In the genomic region with DNA sequence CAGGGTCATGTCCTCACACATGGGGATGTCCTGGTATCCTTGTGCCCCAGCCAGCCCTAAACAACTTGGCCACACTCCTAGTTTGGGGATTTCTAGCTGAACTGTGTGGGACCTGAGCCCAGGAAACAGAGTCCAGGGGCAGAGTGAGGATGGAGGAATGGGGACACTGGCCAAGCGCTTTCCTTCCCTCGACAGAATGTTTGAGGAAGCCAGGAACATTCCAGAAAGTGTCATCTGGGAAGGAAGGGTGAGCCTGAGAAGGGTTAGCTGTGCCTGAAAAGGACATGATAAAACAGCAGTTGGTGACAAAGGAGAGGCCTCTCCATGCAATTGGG, we compare ENCODE assay signal across 15 mouse cellular contexts. TPM values are rescaled to one million over a fixed set of nuclear protein-coding genes. Genes with fewer than 3 reads are reported as not detected.
DNase-seq lines count a peak whose midpoint lies in the region; ATAC-seq lines count a peak whose summit lies in the region.
"Had no signal": no experiment of that assay in that cellular context is flagged by ENCODE, and none has a peak within 500 bp of the region (broad histone marks: within the 10 kb centered on the region; RNA-seq: fewer than 3 reads in every experiment).

No protein-coding gene starts in this region.

- 0 out of 2 replicates have a peak, but pooled peaks cover 18% of the 10 kb centered on the region for H3K4me1 ChIP-seq in kidney, embryonic 15.5 days
- H3K4me1 ChIP-seq in brown adipose tissue, adult 24 weeks (ENCODE audit: control insufficient read depth, insufficient read depth, insufficient read length, low read length) = peaks cover 54% of the 10 kb centered on the region
- H3K4me1 ChIP-seq in heart, embryonic 13.5 days = peaks cover 58% of the 10 kb centered on the region

- H3K4me3 ChIP-seq in kidney, embryonic 15.5 days (replicated peaks) = no peak overlapping the region
- H3K4me3 ChIP-seq in brown adipose tissue, adult 24 weeks (ENCODE audit: insufficient read depth, low read depth, low read length) = no peak overlapping the region
- no peak overlapping the region for H3K4me3 ChIP-seq in heart, embryonic 13.5 days
- H3K4me3 ChIP-seq: embryonic facial prominence, embryonic 15.5 days; megakaryocyte, embryonic 14.5 days; neural tube, embryonic 13.5 days had no signal

- H3K36me3 ChIP-seq in kidney, embryonic 15.5 days = peaks cover 12% of the 10 kb centered on the region
- peaks cover 26% of the 10 kb centered on the region for H3K36me3 ChIP-seq in heart, embryonic 13.5 days
- H3K36me3 ChIP-seq: embryonic facial prominence, embryonic 15.5 days; neural tube, embryonic 13.5 days had no signal

- ATAC-seq in kidney, embryonic 15.5 days (replicated peaks; ENCODE audit: low FRiP score) = no peak
- ATAC-seq in heart, embryonic 13.5 days (ENCODE audit: extremely low read depth, insufficient number of reproducible peaks, low FRiP score, low TSS enrichment) = no peak
- ATAC-seq in activated CD4-positive, CD25-positive, alpha-beta regulatory T cell, adult 4 months = no peak
- ATAC-seq: forebrain, embryonic 14.5 days had no signal

- no peak overlapping the region for H3K9ac ChIP-seq in kidney, embryonic 15.5 days
- H3K9ac ChIP-seq in heart, embryonic 13.5 days = no peak overlapping the region
- H3K9ac ChIP-seq: embryonic facial prominence, embryonic 15.5 days; hindbrain, embryonic 14.5 days; neural tube, embryonic 13.5 days had no signal

- DNase-seq in kidney, adult 11 months = peak; percentile 25
- DNase-seq in lung, postnatal 14 days = peak; percentile 73
- no peak for DNase-seq in adrenal gland, postnatal 10 days
- DNase-seq: cerebellum, adult 18-20 months; thymus, adult 2 months had no signal

- no peak overlapping the region for H3K4me2 ChIP-seq in kidney, embryonic 15.5 days
- H3K4me2 ChIP-seq in heart, embryonic 13.5 days = no peak overlapping the region
- H3K4me2 ChIP-seq: embryonic facial prominence, embryonic 15.5 days; hindbrain, embryonic 14.5 days; liver, embryonic 11.5 days; neural tube, embryonic 13.5 days had no signal

- WGBS in kidney, embryonic 15.5 days = 86% methylated on average over 2 of the region's 2 CpGs
- WGBS in heart, embryonic 13.5 days = 65% methylated on average over 2 of the region's 2 CpGs

- H3K27ac ChIP-seq in kidney, embryonic 15.5 days = no peak overlapping the region
- H3K27ac ChIP-seq in brown adipose tissue, adult 24 weeks (replicated peaks; ENCODE audit: low read depth, low read length) = peak overlapping the region; percentile 99
- peak overlapping the region; percentile 74 for H3K27ac ChIP-seq in heart, embryonic 13.5 days (replicated peaks)
- H3K27ac ChIP-seq: hindbrain, embryonic 14.5 days; neural tube, embryonic 13.5 days had no signal

- no peaks in the 10 kb centered on the region for H3K27me3 ChIP-seq in kidney, embryonic 15.5 days
- H3K27me3 ChIP-seq in heart, embryonic 13.5 days (replicated peaks) = no peaks in the 10 kb centered on the region
- H3K27me3 ChIP-seq: embryonic facial prominence, embryonic 15.5 days; megakaryocyte, embryonic 14.5 days; neural tube, embryonic 13.5 days had no signal

- H3K9me3 ChIP-seq in kidney, embryonic 15.5 days (replicated peaks) = no peaks in the 10 kb centered on the region
- no peaks in the 10 kb centered on the region for H3K9me3 ChIP-seq in heart, embryonic 13.5 days
- H3K9me3 ChIP-seq: embryonic facial prominence, embryonic 15.5 days; megakaryocyte, embryonic 14.5 days; neural tube, embryonic 13.5 days had no signal

RNA-seq across cellular contexts. Expression of a gene that starts 42.0 kb away (rescaled TPM):
- 10.0 and 10.5 TPM in 2 replicates for polyA plus RNA-seq in kidney, embryonic 15.5 days (2015; fragmentation: Nextera tagmentation; extraction: Ambion mirVana)
- polyA plus RNA-seq in brown adipose tissue, adult 24 weeks (2012; ENCODE audit: insufficient read depth, insufficient read length, missing spikeins) = 2.9 and 7.5 TPM in 2 replicates
- 8.0 and 10.2 TPM in 2 replicates for polyA plus RNA-seq in heart, embryonic 13.5 days (2015; fragmentation: Nextera tagmentation; extraction: Ambion mirVana)
- 10 to 100 TPM; 19.2 to 21.6 TPM for total RNA-seq in adrenal gland, postnatal 10 days (2021)
- 10 to 100 TPM; 41.7 to 60.6 TPM for polyA plus RNA-seq in activated CD4-positive, CD25-positive, alpha-beta regulatory T cell, adult 4 months (2017; shearing (Covaris generic))
